Mouse (Mus musculus): ENCODE measurements at regions not wholly inside any gene's neighbourhood (a gene's known extent, or its start where the extent isn't known, plus 50 kb on each side); places are given as distances from the start of the nearest gene placed in this dataset.

- TF ChIP-seq POLR2A (IDR thresholded peaks at IDR 0.05; ENCODE audit: insufficient read length, low read depth) (no peak), SRF (IDR thresholded peaks at IDR 0.05; ENCODE audit: control insufficient read depth, insufficient read length, low read depth) (no peak), TCF12 (IDR thresholded peaks at IDR 0.05; ENCODE audit: insufficient read depth, poor library complexity, severe bottlenecking) (no peak)
Observed at GRCm38 (mm10) chr10:23548322-23548721, 197.7 kb upstream of the Eya4 start.

All from myocyte (in vitro differentiated cells).